Mouse (Mus musculus) testis, adult 2 months (tissue): ENCODE results near the gene Prrt2.

Experiments used
- CTCF ChIP-seq: fragments of 200-500 bp; IDR thresholded peaks from 2 replicates; pipeline ENCODE4 v1.5.1; 2012; ENCODE audit warnings: low read depth, mild to moderate bottlenecking, inconsistent platforms, low read length, moderate library complexity; ENCODE audit not compliant: control insufficient read depth, insufficient read depth, insufficient replicate concordance
- POLR2A ChIP-seq: fragments of 200-500 bp; IDR thresholded peaks from 2 replicates; pipeline ENCODE4 v1.6.1; 2012; ENCODE audit warnings: low read depth, mild to moderate bottlenecking, inconsistent platforms, low read length, moderate library complexity; ENCODE audit not compliant: control insufficient read depth

GRCm38 (mm10) chr7:126982054-126982453, 39.0 kb downstream of the Prrt2 start:
- no peak for TF ChIP-seq CTCF
- no peak for TF ChIP-seq POLR2A
